22 mouse cellular contexts compared by ENCODE assay signal in genomic region chr15:26779129-26779528, GRCm38 (mm10).
A peak's percentile ranks its signal among the peaks of the same experiment; 100 is the strongest.
DNase-seq lines count a peak whose midpoint lies in the region; ATAC-seq and TF ChIP-seq lines count a peak whose summit lies in the region.
"Had no signal": no experiment of that assay in that cellular context is flagged by ENCODE, and none has a peak within 500 bp of the region (broad histone marks: within the 10 kb centered on the region; RNA-seq: fewer than 3 reads in every experiment).

No protein-coding gene starts in this region.

- 0 out of 2 replicates have a peak, but pooled peaks cover 3% of the 10 kb centered on the region for H3K9me3 ChIP-seq in heart, embryonic 12.5 days (replicated peaks)
- H3K9me3 ChIP-seq: embryonic facial prominence, embryonic 15.5 days; forebrain, embryonic 10.5 days; hindbrain, embryonic 10.5 days had no signal

- DNase-seq in heart, adult 9 months (ENCODE audit: low spot score in 2 of 2) = peak; percentile 11 to 47
- peak; percentile 7 for DNase-seq in kidney, postnatal 14 days
- DNase-seq in kidney, adult 18-20 months = no peak
- peak; percentile 5 for DNase-seq in lung, postnatal 10 days
- no peak for DNase-seq in lung, adult 2 months
- DNase-seq in adrenal gland, adult 8-10 months = no peak
- DNase-seq: adrenal gland, adult 2 months; adrenal gland, postnatal 36 days; cerebellum, adult 11 months; cerebellum, adult 8-10 months; cerebellum, postnatal 14 days; embryo, embryonic 11 days; gastrocnemius, adult 2 months; gastrocnemius, postnatal 25 days; heart, postnatal 10 days had no signal

- no peak overlapping the region for H3K9ac ChIP-seq in heart, embryonic 12.5 days
- H3K9ac ChIP-seq: embryonic facial prominence, embryonic 15.5 days; hindbrain, embryonic 14.5 days had no signal

- no peak overlapping the region for H3K4me2 ChIP-seq in heart, embryonic 12.5 days
- H3K4me2 ChIP-seq: embryonic facial prominence, embryonic 15.5 days; hindbrain, embryonic 14.5 days had no signal

- H3K36me3 ChIP-seq in heart, embryonic 12.5 days = no peaks in the 10 kb centered on the region
- H3K36me3 ChIP-seq: embryonic facial prominence, embryonic 15.5 days; forebrain, embryonic 10.5 days; hindbrain, embryonic 10.5 days had no signal

- H3K4me3 ChIP-seq in heart, embryonic 12.5 days = no peak overlapping the region
- no peak overlapping the region for H3K4me3 ChIP-seq in lung, adult 2 months (replicated peaks; ENCODE audit: extremely low read depth, low read depth, low read length)
- H3K4me3 ChIP-seq: embryonic facial prominence, embryonic 15.5 days; erythroblast, embryonic 14.5 days; forebrain, embryonic 10.5 days; gastrocnemius, adult 2 months; hindbrain, embryonic 10.5 days had no signal

- 30% methylated on average over 4 of the region's 4 CpGs for WGBS in heart, embryonic 12.5 days
- 37% methylated on average over 4 of the region's 4 CpGs for WGBS in lung, adult 2 months

- TF ChIP-seq POLR2A in lung, adult 2 months (IDR thresholded peaks at IDR 0.05; ENCODE audit: borderline replicate concordance, extremely low read depth, low read depth, low read length) = no peak

- no peaks in the 10 kb centered on the region for H3K4me1 ChIP-seq in heart, embryonic 12.5 days (replicated peaks)
- peaks cover 2% of the 10 kb centered on the region; the same call in 1 of the 2 replicates for H3K4me1 ChIP-seq in lung, adult 2 months (ENCODE audit: control insufficient read depth, insufficient read depth, low read length)
- H3K4me1 ChIP-seq: embryonic facial prominence, embryonic 15.5 days; forebrain, embryonic 10.5 days; hindbrain, embryonic 10.5 days had no signal

- no peak overlapping the region for H3K27ac ChIP-seq in heart, embryonic 12.5 days (ENCODE audit: poor library complexity, severe bottlenecking)
- H3K27ac ChIP-seq: embryonic facial prominence, embryonic 15.5 days; forebrain, embryonic 10.5 days; gastrocnemius, adult 2 months; hindbrain, embryonic 10.5 days; hindbrain, embryonic 14.5 days had no signal

- no peaks in the 10 kb centered on the region for H3K27me3 ChIP-seq in heart, embryonic 12.5 days (replicated peaks)
- H3K27me3 ChIP-seq: embryonic facial prominence, embryonic 15.5 days had no signal

- ATAC-seq in heart, embryonic 12.5 days (ENCODE audit: insufficient number of reproducible peaks, low FRiP score) = no peak
- ATAC-seq: forebrain, embryonic 14.5 days had no signal

- TF ChIP-seq CTCF in lung, adult 2 months (IDR thresholded peaks at IDR 0.05; ENCODE audit: insufficient read depth, low read length) = no peak

Comparison
In these comparisons a context has a peak if more than half of its experiments do, and no peak if none do; other contexts are left out.
1. DNase-seq: peak in heart, adult 9 months (2 of 2), kidney, postnatal 14 days (single experiment) and lung, postnatal 10 days (single experiment); none in kidney, adult 18-20 months (single experiment), lung, adult 2 months (single experiment) and adrenal gland, adult 8-10 months (single experiment).